Mouse (Mus musculus) right cerebral cortex, adult 2 months (tissue): Measurements from ENCODE around the gene Tiam2.
A peak's percentile ranks its signal among the peaks of the same experiment; 100 is the strongest.

Source experiments
- DNase-seq, 2 experiments: peaks; one replicate each; pipeline ENCODE4 v3.0.0; 2021 to 2022; ENCODE audit warnings: low spot score in 2 of 2

Gene Tiam2

GRCm38 (mm10) chr17:3498086-3498485 lies 171.7 kb downstream of the Tiam2 start:
- DNase-seq = no peak

DNA sequence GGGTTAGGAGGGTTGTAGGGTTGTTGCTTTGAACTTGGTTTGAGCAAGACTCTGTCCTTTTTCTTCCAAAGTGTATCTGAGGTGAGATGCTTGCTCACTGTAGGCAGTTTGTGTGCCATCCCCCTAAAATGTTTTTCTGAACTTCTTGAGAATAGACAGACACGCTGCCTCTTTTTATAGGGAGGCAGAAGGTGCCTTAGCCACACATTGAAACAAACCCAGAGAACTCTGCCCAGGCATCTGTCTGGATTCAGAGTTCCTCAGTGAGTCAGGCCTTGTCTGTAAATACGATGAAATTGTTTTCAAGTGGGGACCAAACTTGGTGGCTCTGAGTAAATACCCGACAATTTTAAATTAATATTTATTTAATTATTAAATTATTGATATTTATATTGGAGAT lies 172.2 kb downstream of the Tiam2 start:
- DNase-seq = no peak

- no peak for DNase-seq
Observed at GRCm38 (mm10) chr17:3499468-3499867, 173.1 kb downstream of the Tiam2 start.

- no peak for DNase-seq
Observed at GRCm38 (mm10) chr17:3500076-3500475, 173.7 kb downstream of the Tiam2 start.

- DNase-seq = no peak
Observed at GRCm38 (mm10) chr17:3500936-3501335, 174.6 kb downstream of the Tiam2 start.

- DNase-seq = no peak
Observed at GRCm38 (mm10) chr17:3505711-3506110, 179.3 kb downstream of the Tiam2 start.

- DNase-seq = no peak
Observed at GRCm38 (mm10) chr17:3506508-3506907, 180.1 kb downstream of the Tiam2 start.

DNA sequence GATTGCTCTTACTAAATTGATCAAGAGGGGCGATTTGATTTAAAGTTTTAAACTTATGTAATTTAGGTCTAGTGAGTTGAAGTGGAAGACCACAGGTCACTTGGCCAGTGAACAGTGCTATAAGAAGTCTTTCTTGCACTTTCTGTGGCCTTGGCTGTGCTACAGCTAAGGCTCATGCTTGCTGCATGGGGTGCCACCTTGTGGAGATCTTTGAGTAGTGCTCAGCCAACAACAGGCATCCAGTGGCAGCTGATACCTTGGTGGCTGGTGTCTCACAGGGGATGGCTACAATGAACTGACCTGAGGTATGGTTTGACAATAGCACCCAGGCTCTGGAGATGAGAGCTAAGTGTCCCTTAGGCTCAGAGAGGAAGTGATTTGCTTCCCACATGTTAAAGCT lies 183.5 kb downstream of the Tiam2 start:
- DNase-seq = peak; percentile 78

DNA sequence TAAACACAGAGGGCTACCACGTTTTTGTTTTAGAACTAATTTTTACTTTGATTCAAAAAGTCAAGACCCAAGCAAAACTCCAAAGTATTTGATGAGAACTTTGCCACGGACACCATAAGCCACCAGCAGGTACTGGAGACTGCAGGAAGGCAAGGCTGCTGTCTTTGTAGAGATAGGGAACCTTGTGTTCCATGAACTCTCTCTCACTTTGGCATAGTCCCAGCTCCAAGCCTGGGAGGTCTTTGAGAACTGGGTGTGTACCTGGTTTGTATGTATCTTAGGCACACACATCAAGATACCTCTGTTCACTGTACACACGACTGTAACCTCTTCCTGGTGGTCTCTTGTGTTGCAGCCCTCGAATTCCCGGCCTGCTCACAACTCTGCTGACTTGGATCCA lies 187.9 kb downstream of the Tiam2 start:
- DNase-seq = no peak

GRCm38 (mm10) chr17:3515851-3516250 lies 189.5 kb downstream of the Tiam2 start:
- DNase-seq = no peak

- no peak for DNase-seq
Observed at GRCm38 (mm10) chr17:3516406-3516805, 190.0 kb downstream of the Tiam2 start.

DNA sequence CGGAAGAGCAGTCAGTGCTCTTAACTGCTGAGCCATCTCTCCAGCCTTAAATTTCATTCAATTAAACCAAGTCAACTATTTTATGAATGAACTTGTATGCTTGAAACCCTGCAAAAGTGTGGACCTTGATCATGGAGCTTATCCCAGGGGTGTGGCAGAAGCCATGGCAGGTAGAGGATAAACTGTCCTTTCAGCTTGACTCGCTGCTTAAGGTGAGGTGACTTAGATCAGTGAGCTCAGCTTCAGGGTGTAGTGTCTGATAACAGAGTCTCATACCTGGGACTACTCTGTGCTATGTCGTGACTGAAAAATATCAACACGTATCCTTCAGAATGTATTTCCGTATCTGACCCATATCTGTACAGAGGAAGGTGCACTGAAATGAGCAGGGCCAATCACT lies 194.0 kb downstream of the Tiam2 start:
- DNase-seq = no peak

GRCm38 (mm10) chr17:3527841-3528471 lies 201.6 kb downstream of the Tiam2 start:
- no peak for DNase-seq

DNA sequence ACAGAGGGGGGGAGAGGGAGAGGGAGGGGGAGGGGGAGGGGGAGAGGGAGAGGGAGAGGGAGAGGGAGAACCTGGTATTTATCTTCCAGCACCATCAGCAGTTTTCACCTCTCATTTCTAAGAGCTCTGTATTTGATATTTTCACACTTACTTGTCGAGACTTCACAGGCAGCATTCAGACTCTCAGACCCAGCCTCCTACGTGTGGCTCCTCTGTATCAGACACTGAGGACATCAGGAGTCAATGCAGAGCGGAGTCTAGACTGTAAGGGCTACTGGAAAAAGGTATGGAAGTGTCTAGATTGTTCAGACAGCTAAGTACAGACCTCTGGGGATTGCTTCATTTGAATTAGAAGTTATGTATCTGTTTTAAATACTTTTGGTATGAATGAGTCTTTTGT lies 203.2 kb downstream of the Tiam2 start:
- no peak for DNase-seq

DNA sequence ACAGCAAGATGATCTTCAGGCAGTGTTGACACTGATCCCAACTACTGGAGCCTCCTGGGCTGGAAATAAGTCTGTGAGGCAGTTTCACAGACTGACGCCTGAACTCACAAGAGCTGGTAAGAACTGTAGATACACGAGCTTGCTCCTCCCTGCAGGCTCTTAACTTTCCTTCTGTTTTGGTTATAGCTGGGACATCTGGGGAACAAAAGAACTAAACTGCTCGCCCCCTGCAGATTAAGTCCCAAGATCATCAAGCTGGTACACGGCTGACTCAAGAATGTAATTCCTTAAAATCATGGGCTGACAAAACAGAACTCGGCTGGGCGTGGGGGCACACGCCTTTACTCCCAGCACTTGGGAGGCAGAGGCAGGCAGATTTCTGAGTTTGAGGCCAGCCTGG lies 204.2 kb downstream of the Tiam2 start:
- DNase-seq = no peak

DNA sequence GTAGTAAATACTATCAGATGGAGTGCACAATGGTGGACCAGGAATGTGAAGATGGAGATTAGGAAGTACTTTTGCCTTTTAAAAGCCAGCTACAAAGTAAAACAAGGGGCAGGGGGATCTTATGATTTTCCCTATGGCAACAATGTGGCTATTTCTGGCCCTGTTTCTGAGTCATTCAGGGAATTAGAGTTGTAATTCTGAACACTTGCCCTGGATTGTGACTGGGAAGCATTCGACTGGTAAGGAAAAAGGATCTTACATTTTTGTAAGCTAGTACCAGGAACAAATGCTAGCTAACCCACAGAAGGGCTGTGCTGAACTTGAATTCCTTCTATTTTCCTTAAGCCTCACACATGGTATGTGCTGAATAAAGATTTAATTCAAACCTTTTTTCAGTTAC lies 205.3 kb downstream of the Tiam2 start:
- no peak for DNase-seq

GRCm38 (mm10) chr17:3532254-3532653 lies 205.9 kb downstream of the Tiam2 start, which contains the start of gene Cldn20:
TSS of gene Cldn20 (plus strand) at chr17:3532554.
- DNase-seq = no peak

GRCm38 (mm10) chr17:3533425-3533824 lies 207.1 kb downstream of the Tiam2 start:
- DNase-seq = no peak

- DNase-seq = no peak
Observed at GRCm38 (mm10) chr17:3540304-3540703, 213.9 kb downstream of the Tiam2 start.

DNA sequence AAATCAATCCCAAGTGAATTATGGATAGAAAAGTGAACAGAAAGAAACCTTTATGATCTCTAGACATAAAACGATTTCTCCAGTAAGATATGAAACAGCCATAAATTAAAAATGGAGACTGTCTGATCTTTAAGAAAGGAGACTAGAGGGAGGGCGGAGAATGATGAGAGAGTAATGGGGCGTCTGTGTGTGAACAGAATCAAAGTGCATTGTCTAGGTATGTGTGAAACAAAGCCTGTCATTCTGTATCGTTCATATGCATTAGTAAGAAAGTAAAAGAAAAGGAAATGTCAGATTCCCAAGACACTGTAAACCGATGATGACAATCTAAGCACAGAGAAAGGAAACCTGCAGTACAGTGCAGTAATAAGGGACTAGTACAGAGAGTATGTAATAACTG lies 214.7 kb downstream of the Tiam2 start:
- no peak for DNase-seq

DNA sequence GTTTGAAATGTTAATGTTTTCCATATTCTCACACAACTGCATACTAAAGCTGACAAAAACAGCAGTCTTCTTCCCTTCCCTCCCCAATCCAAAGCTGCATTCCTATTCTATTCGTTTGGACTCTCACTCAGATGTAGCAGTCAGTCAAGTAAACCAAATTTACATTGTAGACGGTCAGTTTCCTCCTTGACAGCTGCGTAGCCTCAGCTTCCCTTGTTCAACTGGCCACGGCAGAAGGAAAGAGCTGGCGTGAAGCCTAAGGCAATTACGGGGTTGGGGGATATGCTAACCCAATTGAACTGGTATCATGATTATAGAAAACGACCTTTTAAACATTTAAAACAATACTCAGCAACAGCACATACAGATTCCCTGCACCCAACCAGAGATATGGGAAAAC lies 221.4 kb downstream of the Tiam2 start:
- DNase-seq = no peak

DNA sequence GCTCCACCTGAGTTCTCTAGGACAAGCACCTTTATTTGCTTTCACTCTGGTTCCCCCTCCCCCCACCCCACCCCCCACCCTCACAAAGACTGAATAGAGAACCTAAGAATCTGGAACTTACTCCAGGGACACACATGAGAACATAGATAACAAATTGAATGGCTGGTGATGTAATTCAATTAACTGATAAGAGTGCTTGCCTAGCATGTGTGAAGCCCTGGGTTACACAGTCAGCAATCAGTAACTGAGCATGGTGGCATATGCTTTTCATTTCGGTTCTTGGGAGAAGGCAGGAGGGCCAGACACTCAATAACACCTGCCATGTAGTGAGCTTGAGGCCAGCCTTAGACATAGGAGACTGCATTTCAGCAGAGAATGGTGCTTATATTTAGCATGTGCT lies 229.9 kb downstream of the Tiam2 start:
- DNase-seq = no peak

- DNase-seq = peak; percentile 97 to 99
Observed at GRCm38 (mm10) chr17:3557331-3558311, 231.2 kb downstream of the Tiam2 start, which contains the start of gene Tfb1m. TSS of gene Tfb1m (minus strand) at chr17:3557781.
